Mouse (Mus musculus) embryonic facial prominence, embryonic 11.5 days (tissue): ENCODE data around the gene Oasl2. TPM values are rescaled to one million over a fixed set of nuclear protein-coding genes. Genes with fewer than 3 reads are reported as not detected.
"Not testable (repeated sequence)": the region's sequence is repeated elsewhere in the genome, so short reads cannot be mapped to it uniquely, and the experiment has no call there.

ENCODE experiments used
- ATAC-seq: fragments of 200-750 bp; cut with Nextera tagmentation; replicated peaks from 2 replicates; pipeline ENCODE4 v1.8.0; 2017; ENCODE audit warnings: low read depth; ENCODE audit not compliant: insufficient number of reproducible peaks, low FRiP score, low TSS enrichment
- DNase-seq: peaks from one replicate; pipeline ENCODE4 v3.0.0-alpha.2; 2015; ENCODE audit warnings: low spot score
- H3K27ac ChIP-seq: fragments of 300-500 bp; sonication (generic); replicated peaks from 2 replicates; pipeline ENCODE4 v1.5.1; 2014; ENCODE audit warnings: mild to moderate bottlenecking, low read depth, low read length, control low read depth
- H3K27me3 ChIP-seq: fragments of 300-500 bp; sonication (generic); 2 replicates; pipeline ENCODE4 v1.6.1; 2014; ENCODE audit warnings: mild to moderate bottlenecking, low read length, moderate library complexity, mixed read lengths; ENCODE audit not compliant: control insufficient read depth, insufficient read depth
- H3K36me3 ChIP-seq: fragments of 300-500 bp; sonication (generic); replicated peaks from 2 replicates; pipeline ENCODE4 v1.6.1; 2014; ENCODE audit warnings: low read depth, mild to moderate bottlenecking, low read length, moderate library complexity, mixed read lengths; ENCODE audit not compliant: control insufficient read depth, insufficient read depth
- H3K4me1 ChIP-seq: fragments of 300-500 bp; sonication (generic); 2 replicates; pipeline ENCODE4 v1.6.1; 2014; ENCODE audit warnings: low read length, mixed read lengths; ENCODE audit not compliant: control insufficient read depth, insufficient read depth
- H3K4me2 ChIP-seq: fragments of 300-500 bp; sonication (generic); 2 replicates; pipeline ENCODE4 v1.6.1; 2014; ENCODE audit warnings: low read depth, mild to moderate bottlenecking, control low read depth, low read length, moderate library complexity
- H3K4me3 ChIP-seq: fragments of 300-500 bp; sonication (generic); 2 replicates; pipeline ENCODE4 v1.5.1; 2014; ENCODE audit warnings: low read depth, low read length, control low read depth
- H3K9ac ChIP-seq: fragments of 300-500 bp; sonication (generic); replicated peaks from 2 replicates; pipeline ENCODE4 v1.6.1; 2014; ENCODE audit warnings: mild to moderate bottlenecking, control low read depth, low read length
- H3K9me3 ChIP-seq: fragments of 300-500 bp; sonication (generic); replicated peaks from 2 replicates; pipeline ENCODE4 v1.6.1; 2016; ENCODE audit warnings: mild to moderate bottlenecking, low read length, inconsistent platforms, mixed read lengths; ENCODE audit not compliant: control insufficient read depth
- WGBS: fragments of 180-500 bp; shearing (Covaris S2); extraction: QIAGEN DNeasy Blood & Tissue Kit; methylation state at CpG from one replicate; pipeline ENCODE4 v1.1.7; 2014; 5-methylcytosine and 5-hydroxymethylcytosine counted together
- polyA plus RNA-seq: library from polyadenylated mRNA; unstranded; fragments of >200 nt; fragmentation: Nextera tagmentation; extraction: Ambion mirVana; gene quantifications from 2 replicates; pipeline ENCODE4 v1.2.1, GENCODE M21; 2014

Gene Oasl2
- polyA plus RNA-seq, 1 experiment from 2014 or later: 2.5 TPM

- Histone ChIP-seq H3K27ac (no peak overlapping the region), H3K9ac (no peak overlapping the region), H3K9me3 (no peaks in the 10 kb centered on the region), H3K4me2 (no peak overlapping the region), H3K36me3 (no peaks in the 10 kb centered on the region), H3K4me1 (no peaks in the 10 kb centered on the region), H3K4me3 (no peak overlapping the region), H3K27me3 (no peaks in the 10 kb centered on the region)
- no peak for ATAC-seq
- no peak for DNase-seq
- WGBS: 92% methylated on average over 4 of the region's 4 CpGs
These were observed 20.0 kb downstream of the Oasl2 start for GRCm38 (mm10) chr5:114916777-114917176.

GRCm38 (mm10) chr5:114917357-114917756, 20.6 kb downstream of the Oasl2 start:
- WGBS: 90% methylated on average over 5 of the region's 5 CpGs
- not testable (repeated sequence) for ATAC-seq, H3K27me3 ChIP-seq, DNase-seq, H3K4me2 ChIP-seq, H3K4me1 ChIP-seq, H3K9me3 ChIP-seq, H3K4me3 ChIP-seq, H3K36me3 ChIP-seq, H3K9ac ChIP-seq, H3K27ac ChIP-seq

GRCm38 (mm10) chr5:114921551-114922365, 25.0 kb downstream of the Oasl2 start:
- H3K9ac ChIP-seq: no peak overlapping the region

GRCm38 (mm10) chr5:114922366-114922731, 25.6 kb downstream of the Oasl2 start:
- DNase-seq (no peak), ATAC-seq (no peak)
- Histone ChIP-seq H3K4me2 (no peak overlapping the region), H3K9me3 (no peaks in the 10 kb centered on the region), H3K27me3 (no peaks in the 10 kb centered on the region), H3K27ac (no peak overlapping the region), H3K4me3 (no peak overlapping the region), H3K9ac (no peak overlapping the region), H3K36me3 (no peaks in the 10 kb centered on the region), H3K4me1 (no peaks in the 10 kb centered on the region)
- 70% methylated on average over 10 of the region's 10 CpGs for WGBS

More at GRCm38 (mm10) chr5:114921551-114922365, 25.0 kb downstream of the Oasl2 start:
- Histone ChIP-seq H3K27me3 (no peaks in the 10 kb centered on the region), H3K4me2 (no peak overlapping the region), H3K36me3 (no peaks in the 10 kb centered on the region), H3K4me1 (no peaks in the 10 kb centered on the region), H3K9me3 (no peaks in the 10 kb centered on the region), H3K4me3 (no peak overlapping the region), H3K27ac (no peak overlapping the region)
- DNase-seq: no peak
- 79% methylated on average over 19 of the region's 19 CpGs for WGBS
- ATAC-seq: no peak

GRCm38 (mm10) chr5:114922998-114923473, 26.3 kb downstream of the Oasl2 start, which contains the start of gene Oasl1:
Oasl1 (plus strand) TSS chr5:114923240.
- DNase-seq (no peak), ATAC-seq (no peak)
- Histone ChIP-seq H3K27ac (no peak within 1 kb of the TSS), H3K9ac (no peak within 1 kb of the TSS), H3K9me3 (no peaks in the 10 kb centered on the region), H3K4me1 (no peaks in the 10 kb centered on the region), H3K4me3 (no peak within 1 kb of the TSS), H3K27me3 (no peaks in the 10 kb centered on the region), H3K36me3 (no peaks in the 10 kb centered on the region), H3K4me2 (no peak within 1 kb of the TSS)
- WGBS: 58% methylated on average over 15 of the region's 15 CpGs

GRCm38 (mm10) chr5:114926153-114926684, 29.5 kb downstream of the Oasl2 start:
- Histone ChIP-seq H3K9me3 (no peaks in the 10 kb centered on the region), H3K4me2 (no peak overlapping the region), H3K27ac (no peak overlapping the region), H3K27me3 (no peaks in the 10 kb centered on the region), H3K4me1 (no peaks in the 10 kb centered on the region), H3K4me3 (no peak overlapping the region), H3K9ac (no peak overlapping the region), H3K36me3 (no peaks in the 10 kb centered on the region)
- 78% methylated on average over 1 of the region's 1 CpGs for WGBS
- no peak for ATAC-seq
- DNase-seq: no peak

GRCm38 (mm10) chr5:114926753-114927152, 30.0 kb downstream of the Oasl2 start:
- no peak overlapping the region for H3K27ac ChIP-seq
- no peaks in the 10 kb centered on the region for H3K9me3 ChIP-seq
- H3K27me3 ChIP-seq: no peaks in the 10 kb centered on the region
- no peak for DNase-seq
- no peak overlapping the region for H3K4me2 ChIP-seq
- WGBS: 82% methylated on average over 9 of the region's 9 CpGs
- no peak overlapping the region for H3K4me3 ChIP-seq
- H3K9ac ChIP-seq: no peak overlapping the region
- ATAC-seq: no peak
- H3K36me3 ChIP-seq: no peaks in the 10 kb centered on the region
- no peaks in the 10 kb centered on the region for H3K4me1 ChIP-seq

GRCm38 (mm10) chr5:114931626-114932025, 34.9 kb downstream of the Oasl2 start:
- Histone ChIP-seq H3K4me2 (no peak overlapping the region), H3K9me3 (no peaks in the 10 kb centered on the region), H3K27me3 (no peaks in the 10 kb centered on the region), H3K36me3 (no peaks in the 10 kb centered on the region), H3K4me1 (no peaks in the 10 kb centered on the region), H3K27ac (no peak overlapping the region), H3K9ac (no peak overlapping the region), H3K4me3 (no peak overlapping the region)
- 57% methylated on average over 5 of the region's 5 CpGs for WGBS
- ATAC-seq (no peak), DNase-seq (no peak)
